Mouse (Mus musculus) gastrocnemius, postnatal 10 days (tissue): ENCODE measurements around the gene Emilin3. TPM values are rescaled to one million over a fixed set of nuclear protein-coding genes. Genes with fewer than 3 reads are reported as not detected.

Source experiments
- DNase-seq: peaks from one replicate; pipeline ENCODE4 v3.0.0; 2021; ENCODE audit warnings: mixed read lengths
- total RNA-seq, 2 experiments: library from RNA; stranded (reverse); gene quantifications; 2 replicates each; pipeline ENCODE4 v1.2.3; 2021

Emilin3 gene
- total RNA-seq, 2 experiments from 2014 or later: 6.9 to 8.2 TPM

- DNase-seq: peak; percentile 94
Observed at GRCm38 (mm10) chr2:160872890-160873382, 39.2 kb downstream of the Emilin3 start, which contains the start of gene Zhx3. Gene Zhx3, minus strand, starts transcription at chr2:160872998.

GRCm38 (mm10) chr2:160872395-160872794, 39.7 kb downstream of the Emilin3 start:
- DNase-seq: peak; percentile 84

- DNase-seq: no peak
Observed at GRCm38 (mm10) chr2:160871310-160871709, 40.8 kb downstream of the Emilin3 start.

- DNase-seq: no peak
Observed at GRCm38 (mm10) chr2:160869446-160869845, 42.7 kb downstream of the Emilin3 start.

GRCm38 (mm10) chr2:160865266-160865665, 46.9 kb downstream of the Emilin3 start:
- no peak for DNase-seq

- no peak for DNase-seq
Observed at GRCm38 (mm10) chr2:160864112-160864511, 48.0 kb downstream of the Emilin3 start.

- DNase-seq: no peak
Observed at GRCm38 (mm10) chr2:160860363-160860762, 51.8 kb downstream of the Emilin3 start.

Other genes with a start within 250 kb of the Emilin3 start
- gene Plcg1, start 181.0 kb downstream of the Emilin3 start, total RNA-seq: 10 to 100 TPM; 43.3 to 64.5 TPM
- gene Zhx3, start 39.3 kb downstream of the Emilin3 start, total RNA-seq: 10 to 100 TPM; 53.3 to 57.6 TPM
- 10 to 100 TPM in 1 of 2 experiments, 1 to 10 TPM in 1; 9.7 to 11.3 TPM for gene Lpin3, start 31.7 kb downstream of the Emilin3 start, total RNA-seq
- 10 to 100 TPM; 18.6 to 27.2 TPM for gene Chd6, start 196.7 kb upstream of the Emilin3 start, total RNA-seq